ENCODE assay signal across 13 mouse cellular contexts in genomic region chr15:60630756-60631402, GRCm38 (mm10).
DNase-seq lines count a peak whose midpoint lies in the region; ATAC-seq and TF ChIP-seq lines count a peak whose summit lies in the region.
"Had no signal": no experiment of that assay in that cellular context is flagged by ENCODE, and none has a peak within 500 bp of the region (broad histone marks: within the 10 kb centered on the region; RNA-seq: fewer than 3 reads in every experiment).

No protein-coding gene starts in this region.

- ATAC-seq in embryonic facial prominence, embryonic 14.5 days (ENCODE audit: low read depth) = peak; percentile 57; the same call in 1 of the 2 replicates
- ATAC-seq in inflammation-experienced regulatory T-cells, adult 6 months = no peak
- no peak for ATAC-seq in lung, postnatal 0 days

- no peak overlapping the region for H3K9ac ChIP-seq in embryonic facial prominence, embryonic 14.5 days (ENCODE audit: low read depth, low read length)
- H3K9ac ChIP-seq in lung, postnatal 0 days (replicated peaks; ENCODE audit: low read depth) = no peak overlapping the region
- H3K9ac ChIP-seq: embryonic facial prominence, embryonic 15.5 days; liver, embryonic 15.5 days; midbrain, embryonic 12.5 days had no signal

- H3K27ac ChIP-seq in embryonic facial prominence, embryonic 14.5 days (replicated peaks; ENCODE audit: low read depth, low read length) = no peak overlapping the region
- H3K27ac ChIP-seq in embryonic facial prominence, embryonic 10.5 days (replicated peaks) = no peak overlapping the region
- no peak overlapping the region for H3K27ac ChIP-seq in lung, postnatal 0 days (ENCODE audit: low read length)
- H3K27ac ChIP-seq: embryonic facial prominence, embryonic 15.5 days; liver, embryonic 15.5 days; midbrain, embryonic 12.5 days had no signal

- TF ChIP-seq CTCF in lung, postnatal 0 days (IDR thresholded peaks at IDR 0.05) = no peak

- DNase-seq in embryonic facial prominence, embryonic 14.5 days (ENCODE audit: low spot score) = peak; percentile 62
- DNase-seq in embryonic facial prominence, embryonic 10.5 days (ENCODE audit: low spot score) = no peak
- peak; percentile 29 for DNase-seq in layer of hippocampus, adult 9-11 months
- no peak for DNase-seq in layer of hippocampus, postnatal 25 days (ENCODE audit: extremely low spot score in 1 of 2, low spot score in 1 of 2)
- peak; percentile 16 to 43 for DNase-seq in frontal cortex, postnatal 36 days (ENCODE audit: low spot score in 2 of 2)
- peak; percentile 19 for DNase-seq in right cerebral cortex, postnatal 25 days
- DNase-seq in lung, postnatal 0 days (ENCODE audit: low spot score) = no peak
- DNase-seq: adrenal gland, adult 8-10 months; heart, postnatal 10 days had no signal

- no peaks in the 10 kb centered on the region for H3K36me3 ChIP-seq in embryonic facial prominence, embryonic 14.5 days (ENCODE audit: control insufficient read depth, insufficient read depth, low read length)
- H3K36me3 ChIP-seq in embryonic facial prominence, embryonic 10.5 days (replicated peaks) = no peaks in the 10 kb centered on the region
- no peaks in the 10 kb centered on the region for H3K36me3 ChIP-seq in lung, postnatal 0 days (ENCODE audit: insufficient read depth, low read length)
- H3K36me3 ChIP-seq: embryonic facial prominence, embryonic 15.5 days; liver, embryonic 15.5 days; midbrain, embryonic 12.5 days had no signal

- no peak overlapping the region for H3K4me3 ChIP-seq in embryonic facial prominence, embryonic 14.5 days (ENCODE audit: low read depth, low read length)
- no peak overlapping the region for H3K4me3 ChIP-seq in embryonic facial prominence, embryonic 10.5 days
- H3K4me3 ChIP-seq in lung, postnatal 0 days (ENCODE audit: low read depth, low read length) = no peak overlapping the region
- H3K4me3 ChIP-seq: embryonic facial prominence, embryonic 15.5 days; liver, embryonic 15.5 days; midbrain, embryonic 12.5 days had no signal

- no peak for TF ChIP-seq EP300 in lung, postnatal 0 days (IDR thresholded peaks at IDR 0.05)

- WGBS in embryonic facial prominence, embryonic 14.5 days = 47% methylated on average over 7 of the region's 7 CpGs
- 73% methylated on average over 7 of the region's 7 CpGs for WGBS in embryonic facial prominence, embryonic 10.5 days
- WGBS in lung, postnatal 0 days = 63% methylated on average over 7 of the region's 7 CpGs

- H3K9me3 ChIP-seq in embryonic facial prominence, embryonic 14.5 days (ENCODE audit: control insufficient read depth, low read length) = no peaks in the 10 kb centered on the region
- no peaks in the 10 kb centered on the region for H3K9me3 ChIP-seq in embryonic facial prominence, embryonic 10.5 days
- H3K9me3 ChIP-seq in lung, postnatal 0 days (ENCODE audit: low read length) = no peaks in the 10 kb centered on the region
- H3K9me3 ChIP-seq: embryonic facial prominence, embryonic 15.5 days; liver, embryonic 15.5 days; midbrain, embryonic 12.5 days had no signal

- no peaks in the 10 kb centered on the region for H3K27me3 ChIP-seq in embryonic facial prominence, embryonic 14.5 days (replicated peaks; ENCODE audit: control insufficient read depth, insufficient read depth, low read length)
- H3K27me3 ChIP-seq in embryonic facial prominence, embryonic 10.5 days (replicated peaks; ENCODE audit: low read depth, poor library complexity, severe bottlenecking) = no peaks in the 10 kb centered on the region
- H3K27me3 ChIP-seq in lung, postnatal 0 days (replicated peaks; ENCODE audit: insufficient read depth, low read length) = no peaks in the 10 kb centered on the region
- H3K27me3 ChIP-seq: embryonic facial prominence, embryonic 15.5 days; liver, embryonic 15.5 days; midbrain, embryonic 12.5 days had no signal

- no peak overlapping the region for H3K4me2 ChIP-seq in embryonic facial prominence, embryonic 14.5 days (ENCODE audit: low read depth, low read length)
- no peak overlapping the region for H3K4me2 ChIP-seq in lung, postnatal 0 days (replicated peaks; ENCODE audit: low read depth, low read length)
- H3K4me2 ChIP-seq: embryonic facial prominence, embryonic 15.5 days; liver, embryonic 15.5 days; midbrain, embryonic 12.5 days had no signal

- no peaks in the 10 kb centered on the region; the same call in 1 of the 2 replicates for H3K4me1 ChIP-seq in embryonic facial prominence, embryonic 14.5 days (ENCODE audit: control insufficient read depth, insufficient read depth, low read length)
- H3K4me1 ChIP-seq in embryonic facial prominence, embryonic 10.5 days = 0 out of 2 replicates have a peak, but pooled peaks cover 5% of the 10 kb centered on the region
- H3K4me1 ChIP-seq in lung, postnatal 0 days (ENCODE audit: insufficient read depth, low read depth, low read length) = no peaks in the 10 kb centered on the region
- H3K4me1 ChIP-seq: liver, embryonic 15.5 days had no signal

Comparison
In these comparisons a context has a peak if more than half of its experiments do, and no peak if none do; other contexts are left out.
1. DNase-seq: peak in embryonic facial prominence, embryonic 14.5 days (single experiment), layer of hippocampus, adult 9-11 months (single experiment), frontal cortex, postnatal 36 days (2 of 2) and right cerebral cortex, postnatal 25 days (single experiment); none in embryonic facial prominence, embryonic 10.5 days (single experiment), layer of hippocampus, postnatal 25 days (0 of 2) and lung, postnatal 0 days (single experiment).